Mouse (Mus musculus) olfactory bulb, adult 2 months (tissue): ENCODE data around the gene Slc2a4. TPM values are rescaled to one million over a fixed set of nuclear protein-coding genes. Genes with fewer than 3 reads are reported as not detected.
A peak's percentile ranks its signal among the peaks of the same experiment; 100 is the strongest.

Experiments
- H3K27ac ChIP-seq: fragments of 200-500 bp; 2 replicates; pipeline ENCODE4 v1.5.1; 2012; ENCODE audit warnings: low read depth, low read length; ENCODE audit not compliant: insufficient read depth
- H3K4me1 ChIP-seq: fragments of 200-500 bp; 2 replicates; pipeline ENCODE4 v1.6.1; 2012; ENCODE audit warnings: low read length; ENCODE audit not compliant: control insufficient read depth, insufficient read depth
- H3K4me3 ChIP-seq: fragments of 200-500 bp; 2 replicates; pipeline ENCODE4 v1.5.1; 2012; ENCODE audit warnings: mild to moderate bottlenecking, low read depth, low read length, moderate library complexity; ENCODE audit not compliant: insufficient read depth
- CTCF ChIP-seq: fragments of 200-500 bp; IDR thresholded peaks from 2 replicates; pipeline ENCODE4 v1.5.1; 2012; ENCODE audit warnings: low read depth, mild to moderate bottlenecking, low read length, moderate library complexity; ENCODE audit not compliant: insufficient read depth
- POLR2A ChIP-seq: fragments of 200-500 bp; IDR thresholded peaks from 2 replicates; pipeline ENCODE4 v1.6.1; 2012; ENCODE audit warnings: mild to moderate bottlenecking, low read depth, low read length, moderate library complexity; ENCODE audit not compliant: insufficient read depth
- WGBS: fragments of 180-500 bp; shearing (Covaris S2); methylation state at CpG from one replicate; pipeline ENCODE4 v1.1.7; 2018; 5-methylcytosine and 5-hydroxymethylcytosine counted together
- polyA plus RNA-seq: library from polyadenylated mRNA; stranded (reverse); fragments of >200 nt; gene quantifications from 2 replicates; pipeline ENCODE4 v1.2.4, GENCODE M21; 2012; ENCODE audit warnings: low replicate concordance; ENCODE audit not compliant: missing spikeins, insufficient read depth, insufficient read length

Gene Slc2a4
- polyA plus RNA-seq, 1 experiment, result not detected

GRCm38 (mm10) chr11:69929712-69930111 is 18.3 kb downstream of the Slc2a4 start:
- 86% methylated on average over 4 of the region's 4 CpGs for WGBS
- no peak for TF ChIP-seq POLR2A
- TF ChIP-seq CTCF, result no peak
- Histone ChIP-seq H3K4me3 (no peak overlapping the region), H3K4me1 (peaks cover 2% of the 10 kb centered on the region), H3K27ac (no peak overlapping the region)

GRCm38 (mm10) chr11:69927501-69927900 is 20.5 kb downstream of the Slc2a4 start:
- WGBS, result 99% methylated on average over 2 of the region's 2 CpGs
- Histone ChIP-seq H3K27ac (no peak overlapping the region), H3K4me3 (no peak overlapping the region), H3K4me1 (no peaks in the 10 kb centered on the region)
- TF ChIP-seq POLR2A, result no peak
- TF ChIP-seq CTCF, result no peak

- Histone ChIP-seq H3K27ac (no peak overlapping the region), H3K4me3 (no peak overlapping the region), H3K4me1 (peaks cover 8% of the 10 kb centered on the region)
- WGBS, result 64% methylated on average over 3 of the region's 3 CpGs
- TF ChIP-seq CTCF (no peak), POLR2A (no peak)
Measured at GRCm38 (mm10) chr11:69922796-69923195, 25.2 kb downstream of the Slc2a4 start.

GRCm38 (mm10) chr11:69922012-69922756 is 25.8 kb downstream of the Slc2a4 start:
- WGBS, result 4% methylated on average over 12 of the region's 12 CpGs
- peaks cover 8% of the 10 kb centered on the region for H3K4me1 ChIP-seq
- TF ChIP-seq POLR2A, result no peak
- TF ChIP-seq CTCF, result no peak
- peak overlapping the region; percentile 59 for H3K4me3 ChIP-seq
- H3K27ac ChIP-seq, result peak overlapping the region; percentile 93

- peak within 1 kb of the TSS; percentile 100 for H3K4me3 ChIP-seq
- H3K27ac ChIP-seq, result peak within 1 kb of the TSS; percentile 98
- under 1% methylated on average over 78 of the region's 78 CpGs for WGBS
- TF ChIP-seq POLR2A (peak; percentile 69), CTCF (0 out of 2 replicates have a peak, but pooled peaks have one; percentile 33)
- H3K4me1 ChIP-seq, result peaks cover 8% of the 10 kb centered on the region
Measured at GRCm38 (mm10) chr11:69921114-69922011, 26.6 kb downstream of the Slc2a4 start, which contains the start of gene Eif5a. Gene Eif5a (minus strand): TSS chr11:69921958.

- peaks cover 15% of the 10 kb centered on the region for H3K4me1 ChIP-seq
- TF ChIP-seq CTCF (no peak), POLR2A (no peak)
- 1% methylated on average over 61 of the region's 65 CpGs for WGBS
- peak overlapping the region; percentile 98 for H3K27ac ChIP-seq
- H3K4me3 ChIP-seq, result peak overlapping the region; percentile 100
Measured at GRCm38 (mm10) chr11:69920266-69921031, 27.5 kb downstream of the Slc2a4 start.

- peaks cover 20% of the 10 kb centered on the region for H3K4me1 ChIP-seq
- 1% methylated on average over 17 of the region's 17 CpGs for WGBS
- 0 out of 2 replicates have a peak overlapping the region, but pooled peaks have one; percentile 28 for H3K27ac ChIP-seq
- TF ChIP-seq CTCF (no peak), POLR2A (no peak)
- peak overlapping the region; percentile 100 for H3K4me3 ChIP-seq
Measured at GRCm38 (mm10) chr11:69919661-69920265, 28.2 kb downstream of the Slc2a4 start.

- Histone ChIP-seq H3K27ac (no peak overlapping the region), H3K4me1 (peaks cover 21% of the 10 kb centered on the region), H3K4me3 (no peak overlapping the region)
- WGBS, result 70% methylated on average over 9 of the region's 9 CpGs
- TF ChIP-seq CTCF (no peak), POLR2A (no peak)
Measured at GRCm38 (mm10) chr11:69919053-69919452, 28.9 kb downstream of the Slc2a4 start.
